Mouse (Mus musculus) embryo, embryonic 9.5 days (tissue): ENCODE data around the gene 0610010K14Rik.

Experiments used
- DNase-seq: peaks from one replicate; pipeline ENCODE4 v3.0.0-alpha.2; 2017; ENCODE audit errors: extremely low spot score

The 0610010K14Rik gene

GRCm38 (mm10) chr11:70237457-70238167 is at the start of gene 0610010K14Rik:
Gene 0610010K14Rik (minus strand): TSS chr11:70237914.
- peak; percentile 96 for DNase-seq

- no peak for DNase-seq
Observed at GRCm38 (mm10) chr11:70285686-70286085, 48.0 kb upstream of the 0610010K14Rik start.

GRCm38 (mm10) chr11:70284757-70285156 is 47.0 kb upstream of the 0610010K14Rik start:
- DNase-seq: no peak

DNA sequence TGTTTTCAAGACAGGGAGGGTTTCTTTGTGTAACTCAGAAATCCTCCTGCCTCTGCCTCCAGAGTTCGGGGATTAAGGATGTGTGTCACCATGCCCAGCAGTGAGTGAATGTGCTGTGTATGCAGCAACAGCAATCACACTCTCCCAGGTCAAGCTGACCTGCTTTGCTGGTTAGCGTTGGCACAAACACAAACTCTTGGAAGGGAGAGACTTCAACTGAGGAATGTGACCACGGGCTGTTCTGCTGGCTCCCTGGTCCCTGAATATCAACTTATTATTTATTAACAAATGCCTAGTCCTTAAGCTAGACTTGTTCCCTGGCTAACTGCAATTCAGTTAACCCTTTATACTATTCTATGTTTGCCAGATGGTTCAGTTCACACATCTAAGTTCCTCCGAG is 46.0 kb upstream of the 0610010K14Rik start:
- no peak for DNase-seq

GRCm38 (mm10) chr11:70280441-70280840 is 42.7 kb upstream of the 0610010K14Rik start:
- DNase-seq: no peak

- no peak for DNase-seq
Observed at GRCm38 (mm10) chr11:70278961-70279360, 41.2 kb upstream of the 0610010K14Rik start.

- no peak for DNase-seq
Observed at GRCm38 (mm10) chr11:70271641-70272040, 33.9 kb upstream of the 0610010K14Rik start.

GRCm38 (mm10) chr11:70266405-70266804 is 28.7 kb upstream of the 0610010K14Rik start:
- no peak for DNase-seq

GRCm38 (mm10) chr11:70265819-70266218 is 28.1 kb upstream of the 0610010K14Rik start:
- DNase-seq: no peak

DNA sequence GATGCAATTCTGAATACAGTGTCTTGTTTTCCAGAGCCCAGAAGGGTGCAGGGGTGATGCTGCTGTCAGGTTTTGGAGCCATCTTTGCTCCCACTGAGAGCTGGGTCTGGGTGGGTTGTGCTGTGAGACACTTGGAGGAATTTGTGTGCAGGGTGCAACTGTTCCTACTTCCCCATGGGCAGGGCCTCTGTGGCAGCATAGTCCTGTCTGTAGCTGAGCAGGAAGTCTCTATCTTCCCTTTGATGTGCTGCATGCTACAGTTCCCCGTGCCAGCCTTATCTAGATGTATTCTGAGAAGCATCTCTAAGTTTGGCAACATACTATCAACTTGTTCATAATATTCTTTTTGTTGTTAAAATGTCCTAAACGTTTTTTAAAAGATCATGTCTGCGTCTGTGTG is 27.5 kb upstream of the 0610010K14Rik start:
- DNase-seq: no peak

DNA sequence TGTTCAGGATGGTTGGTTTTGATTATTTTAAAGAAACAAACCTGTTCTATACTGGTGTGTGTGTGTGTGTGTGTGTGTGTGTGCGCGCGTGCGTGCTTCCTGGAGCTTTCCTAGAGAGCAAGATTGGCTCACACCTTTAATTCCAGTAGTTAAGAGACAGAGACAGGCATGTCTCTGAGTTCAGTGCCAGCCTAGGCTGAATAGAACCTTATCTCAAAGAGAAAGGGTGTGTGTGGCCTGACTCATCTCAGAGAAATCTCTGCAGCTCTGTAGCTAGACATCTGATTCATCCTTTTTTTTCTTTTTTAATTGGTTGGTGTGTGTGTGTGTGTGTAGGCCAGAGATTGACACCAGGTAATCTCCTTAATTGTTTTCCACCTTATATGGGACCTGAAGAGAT is 21.3 kb upstream of the 0610010K14Rik start:
- no peak for DNase-seq

DNA sequence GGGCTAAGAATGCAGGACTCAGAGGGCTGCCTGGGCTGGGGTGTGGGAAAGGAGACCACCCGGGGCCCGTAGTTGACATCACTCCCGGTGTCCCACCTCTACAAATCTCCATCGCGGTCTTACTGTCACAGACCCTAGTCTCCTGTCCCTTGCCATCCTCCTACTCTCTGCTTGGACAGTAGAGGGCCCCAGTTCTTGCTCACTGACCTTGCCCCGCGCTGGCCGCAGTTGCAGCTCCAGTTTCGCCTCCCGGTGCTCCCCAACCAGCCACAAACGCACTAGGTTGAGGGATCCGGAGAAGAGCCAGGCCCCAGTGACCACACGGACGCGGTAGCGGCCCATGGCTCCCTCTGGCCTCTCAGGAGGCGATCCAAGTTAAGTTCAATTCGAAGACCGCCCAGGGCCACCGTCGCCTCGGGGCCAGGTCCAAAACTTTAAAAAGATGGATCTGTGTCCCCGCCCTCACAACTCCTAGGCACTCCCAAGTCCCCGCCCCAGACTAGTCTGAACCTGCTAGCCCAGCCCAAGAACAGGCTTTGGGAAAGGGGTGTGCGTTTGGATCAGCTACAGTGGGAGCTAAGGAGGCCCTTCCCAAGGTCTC is 17.3 kb upstream of the 0610010K14Rik start, which contains the start of gene Alox12:
TSS of gene Alox12 (minus strand) at position 423 of the 601 bp plus-strand sequence.
- peak; percentile 68 for DNase-seq

DNA sequence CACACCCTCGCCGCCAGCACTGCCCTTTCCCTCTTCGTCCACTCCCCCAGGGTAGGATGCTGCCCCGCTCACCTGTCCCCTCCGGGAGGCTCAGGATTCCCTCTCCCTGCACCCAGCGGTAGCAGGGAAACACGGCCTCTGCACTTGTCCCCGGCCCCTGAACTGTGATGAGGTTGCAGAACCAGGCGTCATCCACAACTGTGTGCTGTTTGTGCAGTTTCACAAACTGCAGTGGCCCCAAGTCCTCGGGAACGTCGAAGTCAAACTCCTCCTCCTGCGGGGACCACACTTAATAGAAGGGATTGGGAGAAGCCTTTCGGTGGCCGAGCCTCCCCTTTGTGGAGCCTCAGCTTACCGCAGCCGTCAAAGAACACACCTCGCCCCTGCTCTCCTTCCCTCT is 16.6 kb upstream of the 0610010K14Rik start:
- no peak for DNase-seq

DNA sequence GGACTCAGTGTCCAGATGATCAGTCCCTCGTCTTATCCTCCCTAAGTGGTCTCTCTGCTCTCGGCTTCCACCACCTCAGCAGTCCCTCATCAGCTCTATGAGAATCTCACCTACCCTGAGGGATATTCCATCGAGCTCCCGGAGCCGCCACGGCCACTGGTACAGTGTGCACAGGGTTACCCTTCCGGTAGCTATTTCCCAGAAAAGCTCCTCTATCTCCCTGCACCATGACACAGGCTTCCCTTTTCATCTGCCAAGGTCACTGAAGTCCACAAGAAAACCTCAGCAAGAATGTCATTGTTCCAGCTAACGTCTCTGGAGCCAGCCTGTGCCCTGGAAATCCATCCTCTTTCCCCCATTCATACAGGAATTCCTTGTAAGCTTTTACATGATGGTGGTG is 14.1 kb upstream of the 0610010K14Rik start:
- no peak for DNase-seq

DNA sequence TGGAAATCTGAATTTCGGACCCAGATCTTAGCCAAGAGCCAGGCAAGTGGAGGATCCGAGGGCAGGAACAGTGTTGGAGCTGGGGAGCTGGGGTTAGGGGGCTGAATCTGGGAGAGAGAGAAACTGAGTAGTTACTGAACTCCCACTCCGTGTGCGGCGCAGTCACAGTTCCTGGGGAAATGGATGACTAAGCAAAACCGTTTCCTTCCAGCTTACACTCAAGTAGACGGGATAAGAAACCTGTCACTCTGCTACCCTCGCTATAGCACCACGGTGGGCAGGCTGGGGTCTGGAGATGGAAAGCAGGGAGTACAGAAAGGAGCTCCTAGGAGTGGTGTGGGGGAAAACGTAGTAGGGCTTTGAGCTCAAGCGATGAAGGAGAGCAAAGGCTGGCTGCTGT is 12.4 kb upstream of the 0610010K14Rik start:
- DNase-seq: no peak

GRCm38 (mm10) chr11:70247136-70247845 is 9.6 kb upstream of the 0610010K14Rik start:
- peak; percentile 64 for DNase-seq

DNA sequence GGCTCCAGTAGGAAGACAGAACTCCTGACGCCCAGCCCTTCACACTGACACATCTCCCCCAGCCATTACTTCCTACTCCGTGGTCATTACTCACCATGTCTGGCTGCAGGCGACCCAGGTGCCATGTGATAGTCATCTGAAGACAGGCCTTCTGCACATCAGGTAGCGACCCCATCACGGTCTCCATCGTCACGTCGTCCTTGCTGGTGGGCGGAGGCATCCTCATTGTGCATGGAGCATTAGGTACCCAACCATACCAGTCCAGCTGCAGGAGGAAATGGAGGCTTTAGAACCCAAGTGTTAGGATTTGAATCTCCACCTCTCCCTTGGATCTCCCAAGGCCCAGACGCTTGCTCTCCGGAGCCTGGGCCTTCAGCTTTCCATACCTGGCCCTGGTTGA is 4.9 kb upstream of the 0610010K14Rik start:
- no peak for DNase-seq

DNA sequence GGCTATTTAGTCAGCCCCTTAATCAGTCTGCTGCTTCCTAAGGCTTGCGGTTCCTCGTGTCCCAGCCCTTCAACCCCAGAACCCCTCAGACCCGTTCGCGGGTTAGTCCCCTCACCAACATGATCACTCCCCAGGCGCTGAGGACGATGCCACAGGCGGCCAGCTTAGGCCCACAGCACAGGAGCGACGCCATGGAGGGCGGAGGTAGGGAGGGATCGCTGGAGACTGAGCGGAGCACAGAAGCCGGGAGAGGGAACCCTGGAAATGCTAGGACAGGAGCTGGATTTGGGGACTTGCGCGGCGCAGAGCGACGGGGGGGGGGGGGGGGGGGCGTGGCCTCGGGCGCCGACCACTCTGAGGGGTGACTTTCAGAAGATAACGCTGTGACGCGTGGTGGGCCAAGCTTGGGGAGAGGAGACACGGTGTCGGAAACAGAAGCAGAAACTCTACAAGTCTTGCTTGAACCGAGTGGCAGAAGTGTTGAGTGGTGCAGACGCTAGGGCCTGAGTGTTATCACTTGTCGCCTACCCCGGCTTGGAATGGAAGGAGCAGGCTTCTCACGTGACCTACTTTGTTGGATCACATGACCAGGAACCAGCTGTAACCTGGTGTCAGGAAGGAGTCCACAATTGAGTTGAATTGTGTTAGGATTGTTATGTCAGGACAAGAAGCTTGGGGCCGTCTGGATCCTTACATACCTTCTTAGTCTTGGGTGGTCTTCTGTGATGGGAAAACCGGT is 2.0 kb upstream of the 0610010K14Rik start, which contains the start of the genes Gm21988 and Rnasek:
TSS of gene Gm21988 (minus strand) at position 290 of the 739 bp plus-strand sequence.
TSS of gene Rnasek (minus strand) at position 302 of the 739 bp plus-strand sequence.
- peak; percentile 87 for DNase-seq

DNA sequence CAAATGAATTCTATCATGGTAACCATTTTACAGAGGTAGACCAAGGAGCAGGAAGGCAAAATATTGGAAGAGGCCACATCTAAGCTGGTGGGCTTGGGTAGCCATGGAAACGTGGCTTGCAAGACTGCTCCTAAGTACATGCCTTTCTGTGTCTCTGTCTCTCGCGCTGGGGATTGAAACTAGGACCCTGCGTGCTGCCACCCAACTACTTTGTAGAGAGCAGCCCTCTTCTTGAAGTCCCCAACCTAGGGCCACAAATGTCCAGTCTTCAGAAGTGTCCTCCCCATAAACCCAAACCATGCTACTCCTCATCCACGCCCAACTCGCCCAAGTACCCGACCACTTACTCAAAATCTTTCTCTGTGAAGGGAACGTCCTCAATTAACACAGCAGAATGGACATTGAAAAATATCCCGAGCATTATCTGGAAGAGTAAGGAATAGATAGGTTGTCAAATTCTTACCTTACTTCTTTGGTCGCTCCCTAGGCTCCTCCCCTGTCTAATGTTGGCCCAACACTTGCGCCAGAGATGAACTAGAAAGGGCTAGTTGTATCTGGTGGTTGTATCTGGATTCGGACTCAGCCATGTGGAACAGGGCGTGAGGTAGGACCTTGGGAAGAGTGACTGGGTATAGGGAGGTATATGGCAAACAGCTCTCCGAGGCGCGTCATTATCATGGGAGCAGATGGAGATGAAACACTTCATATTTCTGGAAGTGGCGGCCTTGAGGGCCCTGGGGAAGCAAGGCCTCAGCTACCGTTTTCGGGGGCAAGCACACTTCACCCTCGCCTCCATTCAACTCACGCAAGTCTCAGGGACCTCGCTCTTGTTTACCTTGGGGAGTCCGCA is 1.1 kb upstream of the 0610010K14Rik start:
- DNase-seq: no peak

GRCm38 (mm10) chr11:70236717-70237116 is 997 bp downstream of the 0610010K14Rik start:
- no peak for DNase-seq
